Mouse (Mus musculus): ENCODE measurements around the gene Nosip. TPM values are rescaled to one million over a fixed set of nuclear protein-coding genes. Genes with fewer than 3 reads are reported as not detected.
A peak's percentile ranks its signal among the peaks of the same experiment; 100 is the strongest.
"Not testable (repeated sequence)": the region's sequence is repeated elsewhere in the genome, so short reads cannot be mapped to it uniquely, and the experiment has no call there.

The Nosip gene
- polyA plus RNA-seq, 1 experiment from 2014 or later = 69.8 TPM

DNA sequence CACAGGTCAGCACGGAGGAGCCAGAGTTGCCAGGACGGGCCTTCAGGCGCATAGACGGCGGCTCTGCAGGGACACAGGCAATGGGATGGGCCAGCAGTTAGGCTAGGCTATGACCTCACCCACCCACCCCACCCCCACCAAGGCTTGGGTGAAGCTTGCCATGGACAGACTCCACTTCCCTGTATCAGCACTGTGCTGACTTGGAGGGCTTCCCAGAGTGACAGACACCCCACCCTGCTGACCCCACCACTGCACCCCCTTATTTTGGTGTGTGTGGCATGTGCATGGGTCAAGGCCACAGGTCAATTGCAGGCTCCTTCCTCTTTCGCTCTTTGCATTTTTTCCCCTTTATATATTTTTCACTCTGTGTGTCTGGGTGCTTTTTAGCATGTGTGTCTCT is 33.1 kb downstream of the Nosip start:
- H3K27ac ChIP-seq (replicated peaks) = no peak overlapping the region
- H3K4me3 ChIP-seq = no peak overlapping the region
- WGBS = 83% methylated on average over 6 of the region's 6 CpGs
- ATAC-seq (ENCODE audit: low FRiP score, low read depth) = no peak
- H3K9me3 ChIP-seq = no peaks in the 10 kb centered on the region
- no peaks in the 10 kb centered on the region for H3K27me3 ChIP-seq
- H3K4me1 ChIP-seq (replicated peaks) = peaks cover 5% of the 10 kb centered on the region; the same call in 1 of the 2 replicates
- H3K36me3 ChIP-seq = no peaks in the 10 kb centered on the region
- no peak overlapping the region for H3K4me2 ChIP-seq
- no peak overlapping the region for H3K9ac ChIP-seq

DNA sequence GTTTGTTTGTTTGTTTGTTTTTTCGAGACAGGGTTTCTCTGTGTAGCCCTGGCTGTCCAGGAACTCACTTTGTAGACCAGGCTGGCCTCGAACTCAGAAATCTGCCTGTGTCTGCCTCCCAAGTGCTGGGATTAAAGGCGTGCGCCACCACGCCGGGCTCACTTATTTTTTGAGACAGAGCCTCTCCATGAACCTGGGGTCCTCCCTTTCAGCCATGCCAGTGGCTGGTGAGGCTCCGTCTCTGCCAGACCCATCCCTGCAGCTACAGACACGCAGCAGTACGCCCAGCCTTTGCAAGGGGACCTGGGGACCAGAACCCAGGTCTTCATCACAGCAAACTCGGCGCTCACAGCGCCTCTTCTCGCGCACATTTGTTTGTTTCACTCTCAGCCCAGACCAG is 33.7 kb downstream of the Nosip start:
- WGBS = 94% methylated on average over 14 of the region's 14 CpGs
- H3K27me3 ChIP-seq; H3K4me1 ChIP-seq (replicated peaks); H3K4me3 ChIP-seq; ATAC-seq (ENCODE audit: low FRiP score, low read depth); H3K27ac ChIP-seq (replicated peaks); H3K9me3 ChIP-seq; H3K9ac ChIP-seq; H3K36me3 ChIP-seq; H3K4me2 ChIP-seq: not testable (repeated sequence)

DNA sequence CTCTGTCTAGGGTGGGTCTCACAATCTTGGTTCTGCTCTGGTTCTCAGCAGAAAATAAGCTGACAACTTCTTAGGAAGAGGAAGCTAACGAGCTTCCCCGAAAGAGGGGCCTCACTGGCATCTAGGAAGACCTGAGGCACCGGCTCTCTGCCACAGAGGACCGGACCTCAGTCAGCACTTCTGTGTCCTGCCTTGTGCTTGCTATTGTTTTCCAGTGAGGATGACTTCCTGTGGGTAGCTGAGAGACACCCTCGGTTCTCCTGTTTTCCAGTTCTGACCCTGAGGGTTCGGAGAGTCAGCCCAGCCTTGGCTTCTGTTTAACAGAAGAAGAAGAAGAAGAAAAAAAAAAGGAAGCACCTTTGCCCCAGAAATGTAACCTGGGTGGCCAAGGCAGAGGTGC is 35.2 kb downstream of the Nosip start:
- WGBS = 85% methylated on average over 6 of the region's 6 CpGs
- no peak overlapping the region for H3K27ac ChIP-seq (replicated peaks)

DNA sequence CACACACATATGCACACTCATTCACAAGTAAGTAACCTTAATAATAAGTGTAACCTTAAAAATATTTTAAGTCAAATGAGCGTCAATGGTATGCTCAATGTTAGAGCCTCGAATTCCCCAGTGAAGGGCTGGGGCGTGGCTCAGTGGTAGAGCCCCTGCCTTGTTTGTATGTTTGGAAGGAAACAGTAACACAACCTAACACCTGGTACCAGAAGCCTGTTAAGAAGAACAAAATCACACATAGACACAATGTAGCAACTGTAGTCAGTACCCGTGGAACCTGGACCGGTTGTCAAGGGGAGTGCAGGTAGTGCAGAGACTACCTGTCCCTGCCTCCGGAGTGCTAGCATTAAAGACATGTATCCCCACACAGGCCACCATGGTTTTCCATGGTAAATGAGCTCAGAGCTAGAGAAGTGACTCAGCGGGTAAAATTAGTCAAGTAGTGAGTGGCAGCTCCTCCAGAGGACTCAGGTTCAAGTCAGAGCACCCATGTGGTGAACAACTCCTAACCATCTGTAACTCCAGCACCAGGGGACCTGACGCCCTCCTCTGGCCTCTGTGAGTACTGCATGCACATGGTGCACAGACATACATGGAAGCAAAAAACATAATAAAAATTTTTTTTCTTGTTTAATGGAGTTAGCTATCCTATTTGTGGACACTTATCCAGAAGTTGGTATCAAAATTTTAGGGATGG is 36.5 kb downstream of the Nosip start:
- Histone ChIP-seq H3K27me3 (no peaks in the 10 kb centered on the region), H3K27ac (replicated peaks) (no peak overlapping the region), H3K4me1 (replicated peaks) (no peaks in the 10 kb centered on the region), H3K4me3 (no peak overlapping the region), H3K9me3 (no peaks in the 10 kb centered on the region), H3K4me2 (no peak overlapping the region), H3K9ac (no peak overlapping the region), H3K36me3 (no peaks in the 10 kb centered on the region)
- WGBS = 87% methylated on average over 8 of the region's 8 CpGs
- ATAC-seq (ENCODE audit: low FRiP score, low read depth) = no peak

More for the DNA sequence above, 35.2 kb downstream of the Nosip start:
- Histone ChIP-seq H3K4me3 (no peak overlapping the region), H3K4me1 (replicated peaks) (no peaks in the 10 kb centered on the region), H3K9ac (no peak overlapping the region), H3K4me2 (no peak overlapping the region), H3K36me3 (no peaks in the 10 kb centered on the region), H3K27me3 (no peaks in the 10 kb centered on the region), H3K9me3 (no peaks in the 10 kb centered on the region)
- ATAC-seq (ENCODE audit: low FRiP score, low read depth) = no peak

DNA sequence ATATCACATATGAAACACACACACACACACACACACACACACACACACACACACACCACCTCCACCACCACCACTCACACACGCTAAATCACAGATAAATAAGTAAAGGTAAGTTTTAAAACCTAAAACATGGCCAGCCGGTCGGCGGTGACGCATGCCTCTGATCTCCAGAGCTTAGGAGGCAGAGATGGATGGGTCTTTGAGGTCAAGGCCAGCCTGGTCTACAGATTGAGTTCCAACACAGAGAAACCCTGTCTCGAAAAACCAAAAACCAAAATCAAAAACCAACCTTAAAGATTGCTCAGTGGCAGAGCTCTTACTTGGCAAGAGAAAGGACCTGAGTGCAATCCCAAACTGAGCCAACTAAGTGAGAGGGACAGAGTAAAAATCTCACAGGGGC is 37.8 kb downstream of the Nosip start:
- no peak overlapping the region for H3K4me3 ChIP-seq
- no peaks in the 10 kb centered on the region for H3K27me3 ChIP-seq
- WGBS = 95% methylated on average over 6 of the region's 6 CpGs
- no peaks in the 10 kb centered on the region for H3K36me3 ChIP-seq
- no peak overlapping the region for H3K27ac ChIP-seq (replicated peaks)
- no peak for ATAC-seq (ENCODE audit: low FRiP score, low read depth)
- H3K4me2 ChIP-seq = no peak overlapping the region
- no peaks in the 10 kb centered on the region for H3K4me1 ChIP-seq (replicated peaks)
- H3K9me3 ChIP-seq = no peaks in the 10 kb centered on the region
- no peak overlapping the region for H3K9ac ChIP-seq

DNA sequence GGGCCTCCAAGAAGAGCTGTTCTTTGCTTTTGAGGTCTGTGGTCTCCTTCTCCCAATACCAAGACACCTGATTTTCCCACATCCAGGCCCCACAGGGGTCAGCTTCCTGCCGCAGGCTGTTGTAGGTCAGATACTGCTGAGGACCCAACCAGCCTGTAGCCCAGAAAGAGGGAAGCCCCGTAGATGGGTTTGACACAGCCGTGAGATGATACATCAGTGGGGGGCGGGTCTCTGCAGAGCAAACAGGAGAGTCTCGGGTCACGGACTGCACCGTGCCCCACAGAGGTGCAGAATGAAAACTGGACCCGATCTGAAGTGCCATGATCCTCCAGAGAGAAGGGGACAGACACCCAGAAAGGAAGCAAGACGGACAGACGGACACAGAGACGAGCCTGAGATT is 40.2 kb downstream of the Nosip start:
- no peak for ATAC-seq (ENCODE audit: low FRiP score, low read depth)
- H3K9ac ChIP-seq = no peak overlapping the region
- H3K4me2 ChIP-seq = peak overlapping the region; percentile 26; the same call in 1 of the 2 replicates
- H3K4me3 ChIP-seq = no peak overlapping the region
- H3K9me3 ChIP-seq = no peaks in the 10 kb centered on the region
- H3K36me3 ChIP-seq = no peaks in the 10 kb centered on the region
- H3K27ac ChIP-seq (replicated peaks) = no peak overlapping the region
- no peaks in the 10 kb centered on the region for H3K27me3 ChIP-seq
- WGBS = 84% methylated on average over 11 of the region's 11 CpGs
- no peaks in the 10 kb centered on the region for H3K4me1 ChIP-seq (replicated peaks)

DNA sequence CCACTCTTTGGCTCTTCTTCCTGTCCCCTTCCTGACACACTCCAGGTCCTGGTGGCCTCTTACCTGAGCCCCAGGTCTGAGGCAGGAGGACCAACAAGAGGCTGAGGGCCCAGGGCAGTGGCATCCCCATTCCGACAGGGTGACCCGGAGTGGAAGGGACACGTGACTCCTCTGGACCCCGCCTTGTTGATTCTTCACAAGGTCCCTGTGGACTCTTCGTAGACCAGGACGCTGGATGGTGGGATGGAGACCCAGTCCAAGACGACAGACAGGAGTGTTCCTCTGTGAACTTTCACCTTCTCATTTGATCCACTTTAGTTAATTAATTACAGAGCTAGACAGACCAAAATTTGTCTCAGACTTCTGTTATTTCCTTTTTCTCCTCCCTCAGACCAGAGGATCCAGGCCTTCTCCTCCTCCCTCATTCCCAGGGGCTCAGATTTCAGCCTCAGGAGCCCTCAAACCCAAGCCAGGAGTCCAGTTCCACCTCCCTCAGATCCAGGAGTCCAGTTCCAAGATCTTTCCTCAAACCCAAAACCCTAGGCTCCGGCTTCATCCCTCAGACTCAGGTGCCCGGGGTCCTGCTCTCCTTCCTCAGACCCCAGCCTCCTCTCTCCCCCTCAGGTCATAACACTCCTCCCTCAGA is 40.8 kb downstream of the Nosip start:
- H3K9me3 ChIP-seq = no peaks in the 10 kb centered on the region
- peak overlapping the region; percentile 26 for H3K4me2 ChIP-seq
- no peak overlapping the region for H3K9ac ChIP-seq
- peak overlapping the region; percentile 18; the same call in 1 of the 2 replicates for H3K4me3 ChIP-seq
- no peaks in the 10 kb centered on the region for H3K4me1 ChIP-seq (replicated peaks)
- 79% methylated on average over 9 of the region's 9 CpGs for WGBS
- peak overlapping the region; percentile 50; the same call in 1 of the 2 replicates for H3K27ac ChIP-seq (replicated peaks)
- H3K27me3 ChIP-seq = no peaks in the 10 kb centered on the region
- ATAC-seq (ENCODE audit: low FRiP score, low read depth) = no peak
- no peaks in the 10 kb centered on the region for H3K36me3 ChIP-seq

DNA sequence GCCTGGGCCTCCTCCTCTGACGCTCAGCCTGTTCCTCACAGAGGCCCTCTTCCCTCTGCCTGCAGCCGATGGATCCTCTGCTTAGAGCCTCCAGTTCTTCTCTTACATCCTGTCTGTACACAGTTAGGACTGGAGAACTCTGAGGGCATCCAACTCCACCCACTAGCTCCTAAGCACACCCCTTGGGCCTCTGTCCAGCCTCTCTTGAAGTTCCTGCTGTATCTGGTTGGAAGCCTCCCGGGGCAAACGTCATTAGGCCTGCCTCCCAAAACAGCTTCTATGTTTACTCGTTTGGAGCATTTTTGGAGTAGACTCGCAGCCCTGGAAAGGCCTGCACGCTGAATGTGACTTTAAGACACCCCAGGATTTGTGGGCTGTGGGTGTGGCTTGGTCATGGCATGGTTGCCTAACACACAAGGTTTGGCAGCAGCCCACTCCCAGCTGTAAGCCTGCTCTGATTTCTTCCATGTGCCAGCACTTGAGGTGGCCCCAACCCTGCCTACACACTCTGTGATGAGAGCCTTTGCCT is 41.5 kb downstream of the Nosip start, which contains the start of gene Fcgrt:
TSS of gene Fcgrt (minus strand) at position 200 of the 529 bp plus-strand sequence.
- peak; percentile 78 for ATAC-seq (ENCODE audit: low FRiP score, low read depth)
- peak within 1 kb of the TSS; percentile 18; the same call in 1 of the 2 replicates for H3K4me3 ChIP-seq
- H3K4me1 ChIP-seq (replicated peaks) = no peaks in the 10 kb centered on the region
- no peaks in the 10 kb centered on the region for H3K9me3 ChIP-seq
- no peak within 1 kb of the TSS for H3K9ac ChIP-seq
- no peaks in the 10 kb centered on the region for H3K27me3 ChIP-seq
- H3K36me3 ChIP-seq = no peaks in the 10 kb centered on the region
- 69% methylated on average over 7 of the region's 7 CpGs for WGBS
- peak within 1 kb of the TSS; percentile 26 for H3K4me2 ChIP-seq
- peak within 1 kb of the TSS; percentile 50; the same call in 1 of the 2 replicates for H3K27ac ChIP-seq (replicated peaks)

DNA sequence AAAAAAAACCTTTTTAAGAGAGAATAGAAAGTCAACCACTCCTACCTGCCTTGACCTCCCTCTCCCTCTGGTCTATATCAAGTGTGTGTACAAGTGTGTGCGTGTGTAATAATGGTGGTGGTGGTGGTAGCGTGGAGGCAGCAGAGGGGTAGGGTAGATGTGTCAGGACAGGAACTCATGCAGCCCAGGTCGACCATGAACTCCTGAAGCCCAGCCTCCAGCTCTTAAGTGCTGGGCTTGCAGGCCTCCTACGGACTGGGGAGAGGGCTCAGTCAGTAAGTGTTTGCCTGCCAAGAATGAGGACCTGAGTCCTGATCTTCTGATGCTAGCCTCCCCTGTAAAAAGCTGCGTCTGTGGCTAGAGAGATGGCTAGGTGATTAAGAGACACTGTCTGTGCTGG is 42.7 kb downstream of the Nosip start:
- Histone ChIP-seq H3K9ac (no peak overlapping the region), H3K4me2 (no peak overlapping the region), H3K4me1 (replicated peaks) (no peaks in the 10 kb centered on the region), H3K9me3 (no peaks in the 10 kb centered on the region), H3K4me3 (no peak overlapping the region), H3K27ac (replicated peaks) (no peak overlapping the region), H3K36me3 (no peaks in the 10 kb centered on the region), H3K27me3 (no peaks in the 10 kb centered on the region)
- no peak for ATAC-seq (ENCODE audit: low FRiP score, low read depth)
- WGBS = 83% methylated on average over 5 of the region's 5 CpGs

DNA sequence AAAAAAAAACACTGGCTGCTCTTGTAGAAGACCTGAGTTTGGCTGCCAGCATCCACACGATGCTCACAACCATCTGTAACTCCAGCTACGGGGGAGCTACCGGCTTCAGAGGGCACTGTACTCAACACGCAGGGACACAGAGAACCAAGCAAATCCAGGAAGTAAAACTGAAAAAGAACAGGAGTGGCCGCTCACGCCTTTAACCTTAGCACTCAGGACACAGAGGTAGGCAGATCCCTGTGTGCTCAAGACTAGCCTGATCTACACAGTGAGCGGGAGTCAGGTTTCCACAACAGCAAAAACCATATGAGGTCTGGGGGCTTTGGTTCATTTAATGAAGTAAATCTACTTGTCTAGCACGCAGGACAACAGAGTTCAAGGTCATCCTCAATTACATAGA is 43.3 kb downstream of the Nosip start:
- no peak for ATAC-seq (ENCODE audit: low FRiP score, low read depth)
- H3K4me1 ChIP-seq (replicated peaks) = no peaks in the 10 kb centered on the region
- no peak overlapping the region for H3K4me3 ChIP-seq
- no peaks in the 10 kb centered on the region for H3K36me3 ChIP-seq
- 83% methylated on average over 8 of the region's 8 CpGs for WGBS
- H3K4me2 ChIP-seq = no peak overlapping the region
- H3K9ac ChIP-seq = no peak overlapping the region
- H3K27ac ChIP-seq (replicated peaks) = no peak overlapping the region
- no peaks in the 10 kb centered on the region for H3K27me3 ChIP-seq
- no peaks in the 10 kb centered on the region for H3K9me3 ChIP-seq

DNA sequence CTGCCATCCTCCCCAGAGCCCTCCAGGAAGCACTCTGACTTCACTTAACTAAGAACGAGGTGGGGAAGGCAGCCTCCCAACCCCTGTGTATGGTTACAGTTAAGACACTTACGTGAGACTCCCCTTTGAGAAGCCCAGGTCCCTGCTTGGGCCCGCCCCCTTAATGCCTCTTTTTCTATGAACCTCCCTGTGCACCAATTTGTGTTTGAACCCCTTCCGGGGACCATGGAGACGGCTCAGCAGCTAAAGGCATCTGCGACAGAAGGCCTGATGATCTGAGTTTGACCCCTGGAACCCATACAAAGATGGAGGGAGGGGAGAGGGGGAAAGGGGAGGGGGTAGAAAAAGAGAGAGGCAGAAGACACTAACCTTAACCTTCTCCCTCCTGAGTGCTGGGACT is 44.2 kb downstream of the Nosip start:
- no peaks in the 10 kb centered on the region for H3K36me3 ChIP-seq
- ATAC-seq (ENCODE audit: low FRiP score, low read depth) = no peak
- no peak overlapping the region for H3K4me2 ChIP-seq
- no peak overlapping the region for H3K9ac ChIP-seq
- H3K27ac ChIP-seq (replicated peaks) = no peak overlapping the region
- H3K4me1 ChIP-seq (replicated peaks) = no peaks in the 10 kb centered on the region
- no peaks in the 10 kb centered on the region for H3K9me3 ChIP-seq
- no peak overlapping the region for H3K4me3 ChIP-seq
- 25% methylated on average over 6 of the region's 6 CpGs for WGBS
- H3K27me3 ChIP-seq = no peaks in the 10 kb centered on the region

DNA sequence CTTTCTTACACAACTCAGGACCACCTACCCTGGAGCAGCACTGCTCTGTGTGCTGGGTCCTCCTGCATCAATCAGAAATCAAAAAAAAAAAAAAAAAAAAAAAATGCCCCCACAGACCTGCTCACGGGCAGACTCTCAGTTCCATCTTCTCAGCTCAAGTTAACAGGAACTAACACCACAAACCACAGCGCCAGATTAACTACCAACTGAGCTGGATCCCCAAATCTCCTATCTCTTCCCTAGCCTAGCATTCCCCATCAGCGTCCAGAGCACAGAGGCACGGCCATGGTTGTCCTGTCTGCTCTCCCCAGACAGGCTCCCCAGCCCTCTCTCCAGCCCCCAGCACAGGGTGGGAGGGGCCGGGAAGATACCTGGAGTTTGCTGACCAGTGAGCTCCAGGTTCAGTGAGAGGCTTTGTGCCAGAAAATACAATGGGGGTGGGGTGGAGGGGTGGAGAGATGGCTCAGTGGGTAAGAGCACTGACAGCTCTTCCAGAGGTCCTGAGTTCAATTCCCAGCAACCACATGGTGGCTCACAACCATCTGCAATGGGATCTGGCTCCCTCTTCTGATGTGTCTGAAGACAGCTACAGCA is 44.9 kb downstream of the Nosip start:
- 67% methylated on average over 5 of the region's 5 CpGs for WGBS

More for the DNA sequence above, 44.9 kb downstream of the Nosip start:
- no peak for ATAC-seq (ENCODE audit: low FRiP score, low read depth)
- Histone ChIP-seq H3K9ac (no peak overlapping the region), H3K9me3 (no peaks in the 10 kb centered on the region), H3K4me1 (replicated peaks) (no peaks in the 10 kb centered on the region), H3K27ac (replicated peaks) (no peak overlapping the region), H3K36me3 (no peaks in the 10 kb centered on the region), H3K4me3 (no peak overlapping the region), H3K4me2 (no peak overlapping the region), H3K27me3 (no peaks in the 10 kb centered on the region)

Data from hindbrain, embryonic 15.5 days (tissue).